Mouse (Mus musculus) limb, embryonic 10.5 days (tissue): ENCODE data around the gene Tsfm. TPM values are rescaled to one million over a fixed set of nuclear protein-coding genes. Genes with fewer than 3 reads are reported as not detected.

ENCODE experiments used
- DNase-seq: peaks from one replicate; pipeline ENCODE4 v3.0.0-alpha.2; 2017; ENCODE audit warnings: low spot score
- H3K27ac ChIP-seq: fragments of 300-500 bp; sonication (generic); 2 replicates; pipeline ENCODE4 v1.5.1; 2016; ENCODE audit warnings: mild to moderate bottlenecking
- H3K27me3 ChIP-seq: fragments of 300-500 bp; sonication (generic); 2 replicates; pipeline ENCODE4 v1.6.1; 2016; ENCODE audit warnings: low read depth, mild to moderate bottlenecking; ENCODE audit not compliant: poor library complexity, severe bottlenecking
- H3K36me3 ChIP-seq: fragments of 300-500 bp; sonication (generic); 2 replicates; pipeline ENCODE4 v1.6.1; 2016; ENCODE audit warnings: mild to moderate bottlenecking, moderate library complexity
- H3K4me1 ChIP-seq: fragments of 300-500 bp; sonication (generic); 2 replicates; pipeline ENCODE4 v1.6.1; 2016
- H3K4me3 ChIP-seq: fragments of 300-500 bp; sonication (generic); 2 replicates; pipeline ENCODE4 v1.5.1; 2016; ENCODE audit warnings: mild to moderate bottlenecking, moderate library complexity
- H3K9me3 ChIP-seq: fragments of 300-500 bp; sonication (generic); replicated peaks from 2 replicates; pipeline ENCODE4 v1.6.1; 2016; ENCODE audit warnings: mild to moderate bottlenecking
- WGBS: fragments of 180-500 bp; shearing (Covaris S2); methylation state at CpG from one replicate; pipeline ENCODE4 v1.1.7; 2016; 5-methylcytosine and 5-hydroxymethylcytosine counted together
- microRNA counts: library from miRNA; unstranded; fragments of <30 nt; microRNA quantifications from one replicate; lab custom pipeline; 2017
- microRNA-seq: library from miRNA; unstranded; fragments of <30 nt; microRNA quantifications from one replicate; pipeline ENCODE4, GENCODE M21; 2017
- polyA plus RNA-seq: library from polyadenylated mRNA; unstranded; fragments of >200 nt; fragmentation: Nextera tagmentation; extraction: Ambion mirVana; gene quantifications from 2 replicates; pipeline ENCODE4 v1.2.1, GENCODE M21; 2016

Gene Tsfm
- polyA plus RNA-seq, 1 experiment from 2014 or later, result 109 TPM

DNA sequence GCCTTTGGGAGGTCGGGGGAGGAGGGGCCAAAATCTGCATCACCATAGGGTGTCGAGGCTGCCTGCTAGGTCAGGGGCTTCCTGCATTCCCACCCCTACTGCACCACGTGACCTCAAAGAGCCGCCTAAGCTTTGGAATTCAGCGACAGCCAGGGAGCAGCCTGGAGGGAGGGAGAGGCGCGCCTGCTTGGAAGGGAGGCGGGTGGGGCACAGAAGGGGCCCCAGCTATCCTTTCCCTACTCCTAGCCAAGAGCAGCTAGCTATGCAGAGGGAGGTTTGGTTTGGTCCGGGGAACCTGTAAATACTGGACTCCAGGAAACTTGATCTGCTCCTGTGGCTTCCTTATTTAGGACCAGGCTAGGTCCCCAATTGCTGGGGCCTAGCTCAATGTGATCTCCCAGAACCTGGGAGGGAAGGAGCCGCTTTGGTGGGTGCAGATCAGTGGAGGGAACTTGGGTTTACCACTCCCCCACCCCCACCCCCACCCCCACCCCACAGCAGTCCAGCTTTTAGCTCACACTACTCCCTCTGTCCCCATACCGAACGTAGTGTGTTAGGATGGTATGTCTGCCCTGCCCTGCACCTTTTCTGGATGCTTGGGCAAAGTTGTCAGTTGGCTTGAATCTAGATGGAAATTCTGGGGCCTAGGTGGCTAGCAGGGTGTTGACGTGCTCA, 58.5 kb downstream of the Tsfm start:
- DNase-seq, result peak; percentile 91
- peak overlapping the region; percentile 83 for H3K27ac ChIP-seq
- H3K27me3 ChIP-seq, result no peaks in the 10 kb centered on the region
- peak overlapping the region; percentile 38 for H3K4me3 ChIP-seq
- 8% methylated on average over 13 of the region's 13 CpGs for WGBS
- H3K36me3 ChIP-seq, result no peaks in the 10 kb centered on the region
- H3K4me1 ChIP-seq, result peaks cover 31% of the 10 kb centered on the region
- no peaks in the 10 kb centered on the region for H3K9me3 ChIP-seq

DNA sequence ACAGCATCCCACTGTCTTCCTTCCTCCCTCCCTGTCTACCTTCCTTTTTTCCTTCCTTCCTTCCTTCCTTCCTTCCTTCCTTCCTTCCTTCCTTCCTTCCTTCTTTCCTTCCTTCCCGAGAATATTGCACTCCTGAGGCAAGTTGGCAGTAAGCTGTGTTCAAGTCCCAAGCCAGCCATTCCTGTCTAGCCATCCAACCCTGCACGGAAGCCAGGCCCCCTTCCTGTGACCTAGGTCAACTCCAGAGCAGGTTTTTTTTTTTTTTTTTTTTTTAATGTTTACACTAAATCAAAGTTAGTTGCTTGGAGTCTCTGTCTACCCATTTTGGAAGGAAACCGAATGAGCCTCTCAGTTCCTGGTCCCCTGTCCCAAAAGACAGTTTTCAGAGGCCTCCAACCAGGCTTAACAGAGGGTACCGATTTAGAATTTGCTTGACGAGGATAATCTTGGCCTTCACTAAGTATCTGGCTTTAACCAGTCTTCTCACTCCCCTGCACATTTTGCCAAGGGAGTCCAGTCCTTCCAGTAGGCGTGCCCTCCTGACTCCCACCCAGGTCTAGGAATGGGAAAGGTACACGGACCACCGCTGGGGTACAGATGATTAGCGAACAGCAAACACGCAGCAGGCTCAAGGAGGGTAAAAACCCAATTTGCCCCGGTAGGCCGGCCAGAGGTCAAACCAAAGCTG, 59.1 kb downstream of the Tsfm start:
- Histone ChIP-seq H3K27ac (peak overlapping the region; percentile 83), H3K27me3 (no peaks in the 10 kb centered on the region), H3K9me3 (no peaks in the 10 kb centered on the region), H3K4me1 (peaks cover 31% of the 10 kb centered on the region), H3K4me3 (peak overlapping the region; percentile 38), H3K36me3 (no peaks in the 10 kb centered on the region)
- WGBS, result 2% methylated on average over 12 of the region's 12 CpGs
- no peak for DNase-seq

DNA sequence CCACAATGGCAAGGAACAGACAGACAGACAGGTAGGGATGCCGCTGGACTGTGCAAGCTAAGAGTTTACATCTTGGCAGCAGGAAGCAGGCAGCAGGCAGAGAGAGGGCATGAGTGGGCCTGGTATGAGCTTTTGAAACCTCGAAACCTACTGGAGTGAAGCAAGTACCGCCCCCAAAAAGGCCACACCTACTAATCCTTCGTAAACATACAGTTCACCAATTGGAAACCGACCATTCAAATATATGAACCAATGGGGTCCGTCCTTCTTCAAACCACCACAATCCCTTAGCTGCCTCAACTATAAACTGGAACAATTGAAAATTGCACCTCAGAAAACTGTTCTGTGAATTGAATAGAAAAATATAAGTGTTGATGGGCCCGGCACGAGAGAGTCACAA, 66.8 kb downstream of the Tsfm start:
- WGBS, result 91% methylated on average over 8 of the region's 8 CpGs

DNA sequence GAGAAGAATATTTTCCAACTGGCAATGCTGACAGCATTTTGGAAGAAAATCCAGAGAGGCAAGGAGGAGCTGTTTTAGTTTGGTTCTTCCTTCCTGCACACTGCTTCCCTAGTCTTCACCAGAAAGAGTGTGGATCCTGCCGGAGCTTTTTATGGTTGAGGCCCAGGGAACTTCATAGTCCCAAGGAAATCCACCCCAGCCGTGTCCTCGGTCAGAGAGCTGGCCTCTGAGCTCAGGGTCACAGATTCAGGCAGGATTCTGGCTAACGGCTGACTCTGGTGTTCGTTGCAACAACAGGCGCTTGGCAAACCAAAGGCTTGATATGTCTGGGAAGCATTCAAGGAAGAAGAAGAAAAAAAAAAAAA, 67.7 kb downstream of the Tsfm start:
- 28% methylated on average over 6 of the region's 6 CpGs for WGBS
- Histone ChIP-seq H3K4me1 (peaks cover 30% of the 10 kb centered on the region), H3K27me3 (peaks cover 3% of the 10 kb centered on the region; the same call in 1 of the 2 replicates), H3K27ac (peak overlapping the region; percentile 72), H3K4me3 (no peak overlapping the region), H3K36me3 (no peaks in the 10 kb centered on the region), H3K9me3 (no peaks in the 10 kb centered on the region)
- DNase-seq, result no peak

More for the DNA sequence above, 66.8 kb downstream of the Tsfm start:
- no peak overlapping the region for H3K4me3 ChIP-seq
- H3K4me1 ChIP-seq, result peaks cover 28% of the 10 kb centered on the region
- H3K27ac ChIP-seq, result peak overlapping the region; percentile 72; the same call in 1 of the 2 replicates
- DNase-seq, result no peak
- H3K9me3 ChIP-seq, result no peaks in the 10 kb centered on the region
- no peaks in the 10 kb centered on the region for H3K36me3 ChIP-seq
- H3K27me3 ChIP-seq, result peaks cover 3% of the 10 kb centered on the region; the same call in 1 of the 2 replicates

DNA sequence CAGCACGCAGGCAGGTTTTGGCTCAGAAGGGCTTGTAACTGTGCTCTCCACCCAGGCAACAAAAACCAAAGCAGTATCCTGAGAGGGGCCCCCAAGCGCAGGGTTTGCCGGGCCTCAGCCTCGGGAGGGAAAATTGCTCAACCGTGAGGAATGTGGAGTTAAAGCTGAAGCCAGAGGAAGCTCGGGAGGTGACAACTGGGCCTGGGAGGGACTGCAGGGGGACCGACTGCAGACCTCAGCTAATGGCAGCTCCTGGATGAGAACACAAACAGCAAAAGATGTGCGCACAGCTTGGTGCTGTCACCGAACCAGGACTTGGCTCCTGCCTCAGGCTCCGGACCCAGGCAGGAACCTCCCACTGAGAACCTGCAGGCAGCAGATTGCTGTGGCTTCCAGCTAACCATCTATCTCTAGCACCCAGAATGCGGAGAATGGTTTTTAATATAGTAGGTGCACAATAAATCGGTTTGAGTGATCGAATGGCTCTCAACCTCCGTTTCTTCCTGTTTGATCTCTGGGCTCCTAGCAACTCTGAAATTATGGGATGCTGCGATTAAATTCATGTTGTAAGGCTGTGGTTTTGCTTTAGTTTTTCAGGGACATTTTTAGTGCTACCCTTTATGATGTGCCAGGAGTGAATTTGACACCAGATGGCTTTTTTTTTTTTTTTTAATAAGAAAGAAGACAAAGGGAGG, 68.2 kb downstream of the Tsfm start:
- Histone ChIP-seq H3K9me3 (no peaks in the 10 kb centered on the region), H3K36me3 (no peaks in the 10 kb centered on the region), H3K4me3 (0 out of 2 replicates have a peak overlapping the region, but pooled peaks have one; percentile 2), H3K4me1 (peaks cover 35% of the 10 kb centered on the region), H3K27ac (peak overlapping the region; percentile 72), H3K27me3 (peaks cover 3% of the 10 kb centered on the region; the same call in 1 of the 2 replicates)
- peak; percentile 49 for DNase-seq
- 29% methylated on average over 15 of the region's 15 CpGs for WGBS

DNA sequence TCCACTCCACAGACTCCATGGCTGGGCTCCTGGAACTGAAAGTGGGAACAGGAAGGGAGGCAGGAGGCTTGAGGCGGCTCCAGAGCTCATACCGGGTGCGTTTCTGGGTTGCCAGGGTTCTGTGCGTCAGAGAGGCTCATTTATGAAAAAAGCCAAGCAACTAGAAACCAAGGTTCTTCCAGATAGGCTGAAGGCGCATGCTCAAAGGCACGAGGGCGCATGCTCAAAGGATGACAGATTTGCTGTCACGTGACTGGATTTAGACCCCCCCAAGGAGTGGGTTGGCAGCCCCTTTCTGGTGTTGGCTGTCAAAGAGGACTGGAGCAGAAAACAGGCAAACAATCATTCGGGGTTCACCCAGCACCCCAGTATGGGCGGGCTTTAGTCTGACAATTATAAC, 68.9 kb downstream of the Tsfm start:
- 0 out of 2 replicates have a peak overlapping the region, but pooled peaks have one; percentile 2 for H3K4me3 ChIP-seq

More for the DNA sequence above, 68.9 kb downstream of the Tsfm start:
- Histone ChIP-seq H3K27ac (peak overlapping the region; percentile 72), H3K36me3 (no peaks in the 10 kb centered on the region), H3K9me3 (no peaks in the 10 kb centered on the region), H3K27me3 (peaks cover 9% of the 10 kb centered on the region; the same call in 1 of the 2 replicates), H3K4me1 (peaks cover 41% of the 10 kb centered on the region)
- no peak for DNase-seq
- 71% methylated on average over 10 of the region's 10 CpGs for WGBS

MicroRNAs within 50 kb of the gene (microRNA counts, 519-probe panel; counts per million panel counts)
- microRNA mmu-miR-26a (lab: Ali Mortazavi, UCI) (684 counts per million, percentile 72 among the panel's probes with 10 or more counts), microRNA mmu-miR-546 (lab: Ali Mortazavi, UCI) (684 counts per million, percentile 72 among the panel's probes with 10 or more counts)

Small RNAs within 50 kb of the gene (microRNA-seq; reads per million reads assigned to microRNA genes)
- 31.9 reads per million, percentile 35 among the genes with 10 or more reads in this experiment for gene Mir26a-2
- gene Mir546, result not detected

Other genes with a start within 250 kb of the Tsfm start
- 19.3 and 23.6 TPM in 2 replicates for gene Atp23, start 129.5 kb downstream of the Tsfm start, polyA plus RNA-seq
- gene Ctdsp2, start 52.1 kb downstream of the Tsfm start, polyA plus RNA-seq, result 45.9 and 59.0 TPM in 2 replicates
- 0.05 and 0.06 TPM in 2 replicates for gene Avil, start 30.1 kb downstream of the Tsfm start, polyA plus RNA-seq
- 60.2 and 64.6 TPM in 2 replicates for gene Mettl1, start 10.6 kb upstream of the Tsfm start, polyA plus RNA-seq
- gene Eef1akmt3, start 10.7 kb upstream of the Tsfm start, polyA plus RNA-seq, result 0.33 and 0.34 TPM in 2 replicates
- gene Cyp27b1, start 17.4 kb upstream of the Tsfm start, polyA plus RNA-seq, result 0.11 and 0.24 TPM in 2 replicates
- 0.33 and 0.79 TPM in 2 replicates for gene March9, start 29.3 kb upstream of the Tsfm start, polyA plus RNA-seq
- gene Cdk4, start 32.7 kb upstream of the Tsfm start, polyA plus RNA-seq, result 3,142 and 3,162 TPM in 2 replicates
- gene Tspan31, start 39.4 kb upstream of the Tsfm start, polyA plus RNA-seq, result 169 and 181 TPM in 2 replicates
- 0.03 TPM in 1 of 2 replicates, not detected in the other for gene Agap2, start 44.4 kb upstream of the Tsfm start, polyA plus RNA-seq
- gene Os9, start 90.3 kb upstream of the Tsfm start, polyA plus RNA-seq, result 41.3 and 49.7 TPM in 2 replicates
- 2.8 and 3.4 TPM in 2 replicates for gene B4galnt1, start 134.4 kb upstream of the Tsfm start, polyA plus RNA-seq
- 3.4 and 4.1 TPM in 2 replicates for gene Slc26a10, start 149.8 kb upstream of the Tsfm start, polyA plus RNA-seq
- 25.8 and 36.3 TPM in 2 replicates for gene Arhgef25, start 159.2 kb upstream of the Tsfm start, polyA plus RNA-seq
- 91.4 and 122 TPM in 2 replicates for gene Dtx3, start 164.9 kb upstream of the Tsfm start, polyA plus RNA-seq
- gene Pip4k2c, start 180.7 kb upstream of the Tsfm start, polyA plus RNA-seq, result 25.0 and 27.8 TPM in 2 replicates
- gene Kif5a, start 232.5 kb upstream of the Tsfm start, polyA plus RNA-seq, result 1.4 and 2.2 TPM in 2 replicates
- gene Dctn2, start 235.5 kb upstream of the Tsfm start, polyA plus RNA-seq, result 185 and 194 TPM in 2 replicates